Mouse (Mus musculus) heart, postnatal 0 days (tissue): ENCODE measurements around the gene Nlgn2.

Experiments used
- CTCF ChIP-seq: IDR thresholded peaks from 2 replicates; pipeline ENCODE4 v1.5.1; 2016; ENCODE audit warnings: antibody characterized with exemption, control low read depth, low read depth
- EP300 ChIP-seq: IDR thresholded peaks from 2 replicates; pipeline ENCODE4 v1.6.1; 2016; ENCODE audit warnings: antibody characterized with exemption, low read depth

DNA sequence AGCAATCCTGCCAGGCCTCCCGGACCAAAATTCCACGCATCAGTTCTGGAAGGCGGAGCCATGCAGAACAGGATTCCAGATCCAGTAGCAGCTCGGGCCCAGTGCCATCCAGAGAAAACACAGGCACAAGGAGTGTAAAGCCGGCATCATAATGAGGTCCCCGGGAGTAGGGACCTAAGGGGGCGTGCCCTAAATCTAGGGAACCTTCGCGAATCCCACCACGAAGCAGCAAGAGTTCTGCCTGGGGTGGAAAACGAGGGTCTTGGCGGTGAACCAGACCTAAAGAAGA is 33.0 kb downstream of the Nlgn2 start:
- no peak for TF ChIP-seq CTCF
- no peak for TF ChIP-seq EP300
